Mouse (Mus musculus) lung, adult 2 months (tissue): ENCODE results near the gene Ak2.

Source experiments
- CTCF ChIP-seq: fragments of 200-500 bp; IDR thresholded peaks from 2 replicates; pipeline ENCODE4 v1.5.1; 2011; ENCODE audit warnings: mild to moderate bottlenecking, low read length, control low read depth; ENCODE audit not compliant: insufficient read depth
- POLR2A ChIP-seq: fragments of 200-500 bp; IDR thresholded peaks from 2 replicates; pipeline ENCODE4 v1.6.1; 2011; ENCODE audit warnings: low read depth, mild to moderate bottlenecking, control low read depth, low read length, borderline replicate concordance; ENCODE audit errors: extremely low read depth

DNA sequence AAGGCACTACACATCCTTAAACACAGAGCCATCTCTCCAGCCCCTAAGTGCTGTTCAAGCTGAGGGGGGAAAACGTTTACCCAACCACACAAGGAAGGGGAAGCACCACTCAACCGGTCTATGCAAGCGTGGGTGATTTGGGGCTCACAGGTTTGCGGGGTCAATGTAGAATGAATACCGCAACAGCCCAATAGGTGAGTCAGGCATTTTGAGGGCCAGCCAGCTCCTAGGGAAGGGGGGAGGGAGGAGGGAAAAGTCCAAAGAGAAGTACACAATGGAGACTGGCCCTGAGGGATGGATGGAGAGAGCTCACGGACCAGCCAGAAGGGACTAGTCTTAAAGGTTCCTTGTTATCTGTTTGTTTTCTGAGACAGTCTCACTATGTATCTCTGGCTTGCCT lies 32.1 kb downstream of the Ak2 start:
- TF ChIP-seq POLR2A (no peak), CTCF (no peak)
